Mouse (Mus musculus) MEL (cell line): ENCODE measurements around the gene Tmem104. TPM values are rescaled to one million over a fixed set of nuclear protein-coding genes. Genes with fewer than 3 reads are reported as not detected.

Experiments used
- DNase-seq: peaks from one replicate; pipeline ENCODE4 v3.0.0; 2011; ENCODE audit warnings: low read depth, low spot score
- H3K27ac ChIP-seq: 2 replicates; pipeline ENCODE4 v1.5.1; 2012; ENCODE audit warnings: low read depth, mild to moderate bottlenecking, control low read depth, low read length, moderate library complexity; ENCODE audit not compliant: control insufficient read depth
- H3K27me3 ChIP-seq, 2 experiments: fragments of 150-350 bp in 1 of 2; sonication (generic) in 1 of 2; 2 replicates each; pipeline ENCODE4 v1.6.1; 2012; ENCODE audit warnings: low read length in 2 of 2, mild to moderate bottlenecking in 2 of 2, improper control_type of control experiment in 1 of 2, moderate library complexity in 1 of 2; ENCODE audit not compliant: insufficient read depth in 2 of 2, control insufficient read depth in 1 of 2
- H3K36me3 ChIP-seq, 2 experiments: 2 replicates each; pipeline ENCODE4 v1.6.1; 2012 to 2014; ENCODE audit warnings: low read length in 2 of 2, improper control_type of control experiment in 1 of 2, inconsistent platforms in 1 of 2, mild to moderate bottlenecking in 1 of 2; ENCODE audit not compliant: insufficient read depth in 2 of 2, control insufficient read depth in 1 of 2
- H3K4me1 ChIP-seq, 2 experiments: fragments of 150-350 bp in 1 of 2; sonication (generic) in 1 of 2; 2 replicates each; pipeline ENCODE4 v1.6.1; 2012; ENCODE audit warnings: low read length in 2 of 2, improper control_type of control experiment in 1 of 2, mild to moderate bottlenecking in 1 of 2; ENCODE audit not compliant: insufficient read depth in 2 of 2, control insufficient read depth in 1 of 2
- H3K4me3 ChIP-seq, 2 experiments: fragments of 150-350 bp in 1 of 2; sonication (generic) in 1 of 2; 2 replicates each; pipeline ENCODE4 v1.5.1; 2012; ENCODE audit warnings: low read depth in 2 of 2, low read length in 2 of 2, mild to moderate bottlenecking in 2 of 2, moderate library complexity in 2 of 2, control low read depth in 1 of 2, improper control_type of control experiment in 1 of 2; ENCODE audit not compliant: control insufficient read depth in 1 of 2, insufficient read depth in 1 of 2
- H3K79me2 ChIP-seq: 2 replicates; pipeline ENCODE4 v1.6.1; 2012; ENCODE audit warnings: mild to moderate bottlenecking, low read length, moderate library complexity; ENCODE audit not compliant: control insufficient read depth, poor library complexity, insufficient read depth
- H3K9ac ChIP-seq: 2 replicates; pipeline ENCODE4 v1.6.1; 2012; ENCODE audit warnings: low read depth, mild to moderate bottlenecking, control low read depth, low read length, moderate library complexity; ENCODE audit not compliant: control insufficient read depth, poor library complexity, severe bottlenecking
- H3K9me3 ChIP-seq: fragments of 150-350 bp; sonication (generic); replicated peaks from 2 replicates; pipeline ENCODE4 v1.6.1; 2012; ENCODE audit warnings: mild to moderate bottlenecking, low read length, improper control_type of control experiment, moderate library complexity; ENCODE audit not compliant: insufficient read depth
- BHLHE40 ChIP-seq: IDR thresholded peaks from 2 replicates; pipeline ENCODE4 v1.6.1; 2012; ENCODE audit warnings: low read depth, mild to moderate bottlenecking, inconsistent platforms, low read length, improper control_type of control experiment, borderline replicate concordance
- CHD2 ChIP-seq: IDR thresholded peaks from 2 replicates; pipeline ENCODE4 v1.6.1; 2011; ENCODE audit warnings: low read length, improper control_type of control experiment
- CTCF ChIP-seq, 3 experiments: IDR thresholded peaks in 2 of 3; conservative IDR thresholded peaks in 1 of 3; 2 replicates each; pipeline ENCODE4 v1.5.1; 2011 to 2012; ENCODE audit warnings: low read length in 3 of 3, low read depth in 2 of 3, mild to moderate bottlenecking in 2 of 3, improper control_type of control experiment in 1 of 3, inconsistent platforms in 1 of 3, mixed read lengths in 1 of 3, moderate library complexity in 1 of 3; ENCODE audit not compliant: control insufficient read depth in 1 of 3, insufficient read depth in 1 of 3, poor library complexity in 1 of 3, severe bottlenecking in 1 of 3
- E2F4 ChIP-seq: IDR thresholded peaks from 2 replicates; pipeline ENCODE4 v1.6.1; 2011; ENCODE audit warnings: low read depth, low read length, improper control_type of control experiment, borderline replicate concordance
- ELF1 ChIP-seq: IDR thresholded peaks from 2 replicates; pipeline ENCODE4 v1.6.1; 2014; ENCODE audit warnings: low read depth, mild to moderate bottlenecking, inconsistent platforms, low read length, improper control_type of control experiment, moderate library complexity
- GATA1 ChIP-seq: IDR thresholded peaks from 2 replicates; pipeline ENCODE4 v1.6.1; 2011; ENCODE audit warnings: low read depth, low read length, improper control_type of control experiment
- HCFC1 ChIP-seq: IDR thresholded peaks from 2 replicates; pipeline ENCODE4 v1.6.1; 2012; ENCODE audit warnings: low read depth, mild to moderate bottlenecking, inconsistent platforms, low read length, improper control_type of control experiment, moderate library complexity
- KAT2A ChIP-seq: conservative IDR thresholded peaks from 2 replicates; pipeline ENCODE4 v1.6.1; 2012; ENCODE audit warnings: low read depth, low read length, improper control_type of control experiment, inconsistent platforms
- MAX ChIP-seq: IDR thresholded peaks from 2 replicates; pipeline ENCODE4 v1.6.1; 2011; ENCODE audit warnings: low read length, improper control_type of control experiment
- MEF2A ChIP-seq: IDR thresholded peaks from 2 replicates; pipeline ENCODE4 v1.6.1; 2014; ENCODE audit warnings: low read depth, mild to moderate bottlenecking, inconsistent platforms, low read length, improper control_type of control experiment; ENCODE audit not compliant: poor library complexity, insufficient replicate concordance, severe bottlenecking; ENCODE audit errors: extremely low read depth
- MXI1 ChIP-seq: IDR thresholded peaks from 2 replicates; pipeline ENCODE4 v1.6.1; 2011; ENCODE audit warnings: mild to moderate bottlenecking, low read depth, low read length, improper control_type of control experiment
- MYC ChIP-seq: IDR thresholded peaks from 2 replicates; pipeline ENCODE4 v1.6.1; 2011; ENCODE audit warnings: low read depth, mild to moderate bottlenecking, low read length, improper control_type of control experiment, moderate library complexity
- NRF1 ChIP-seq: IDR thresholded peaks from 2 replicates; pipeline ENCODE4 v1.6.1; 2014; ENCODE audit warnings: low read depth, mild to moderate bottlenecking, inconsistent platforms, low read length, improper control_type of control experiment, moderate library complexity; ENCODE audit not compliant: poor library complexity, insufficient read depth, severe bottlenecking
- POLR2A ChIP-seq, 2 experiments: IDR thresholded peaks; 2 replicates each; pipeline ENCODE4 v1.6.1; 2011 to 2012; ENCODE audit warnings: low read length in 2 of 2, mild to moderate bottlenecking in 2 of 2, control low read depth in 1 of 2, improper control_type of control experiment in 1 of 2, low read depth in 1 of 2, moderate library complexity in 1 of 2; ENCODE audit not compliant: control insufficient read depth in 1 of 2, insufficient read depth in 1 of 2, poor library complexity in 1 of 2
- RCOR1 ChIP-seq: IDR thresholded peaks from 2 replicates; pipeline ENCODE4 v1.6.1; 2012; ENCODE audit warnings: low read depth, mild to moderate bottlenecking, inconsistent platforms, low read length, improper control_type of control experiment
- SIN3A ChIP-seq: IDR thresholded peaks from 2 replicates; pipeline ENCODE4 v1.6.1; 2012; ENCODE audit warnings: low read length, improper control_type of control experiment, inconsistent platforms
- SMC3 ChIP-seq: IDR thresholded peaks from 2 replicates; pipeline ENCODE4 v1.6.1; 2011; ENCODE audit warnings: low read depth, low read length, improper control_type of control experiment
- TAL1 ChIP-seq: IDR thresholded peaks from 2 replicates; pipeline ENCODE4 v1.6.1; 2012; ENCODE audit warnings: mild to moderate bottlenecking, inconsistent platforms, low read length, moderate library complexity, mixed read lengths
- TBP ChIP-seq: IDR thresholded peaks from 2 replicates; pipeline ENCODE4 v1.8.0; 2011; ENCODE audit warnings: low read depth, low read length, improper control_type of control experiment
- TCF12 ChIP-seq: IDR thresholded peaks from 2 replicates; pipeline ENCODE4 v1.6.1; 2014; ENCODE audit warnings: low read depth, mild to moderate bottlenecking, inconsistent platforms, low read length, improper control_type of control experiment, moderate library complexity
- USF1 ChIP-seq: IDR thresholded peaks from 2 replicates; pipeline ENCODE4 v1.6.1; 2014; ENCODE audit warnings: low read depth, mild to moderate bottlenecking, inconsistent platforms, low read length, improper control_type of control experiment, moderate library complexity
- ZC3H11A ChIP-seq: IDR thresholded peaks from 2 replicates; pipeline ENCODE4 v1.6.1; 2012; ENCODE audit warnings: low read depth, mild to moderate bottlenecking, inconsistent platforms, low read length, improper control_type of control experiment
- ZKSCAN1 ChIP-seq: IDR thresholded peaks from 2 replicates; pipeline ENCODE4 v1.6.1; 2012; ENCODE audit warnings: low read depth, mild to moderate bottlenecking, inconsistent platforms, low read length, improper control_type of control experiment, moderate library complexity
- ZMIZ1 ChIP-seq: IDR thresholded peaks from 2 replicates; pipeline ENCODE4 v1.6.1; 2012; ENCODE audit warnings: low read depth, mild to moderate bottlenecking, inconsistent platforms, low read length, improper control_type of control experiment, moderate library complexity
- polyA plus RNA-seq, 2 experiments: library from polyadenylated mRNA; stranded (reverse) in 1 of 2; unstranded in 1 of 2; fragments of >175 nt in 1 of 2; fragments of >200 nt in 1 of 2; gene quantifications; 2 replicates each; pipeline versions ENCODE4 v1.2.1 to v1.2.4; 2012; ENCODE audit warnings: low replicate concordance in 2 of 2, low read depth in 1 of 2; ENCODE audit not compliant: insufficient read length in 2 of 2, insufficient read depth in 1 of 2, missing spikeins in 1 of 2
- total RNA-seq: library from RNA; depleted of rRNA; stranded (reverse); fragments of 300-350 nt; gene quantifications from 2 replicates; pipeline ENCODE4 v1.2.3, GENCODE M21; 2012

Gene Tmem104
- total and polyA plus RNA-seq, 3 experiments, result 21.9 to 24.8 TPM; not detected in 1

DNA sequence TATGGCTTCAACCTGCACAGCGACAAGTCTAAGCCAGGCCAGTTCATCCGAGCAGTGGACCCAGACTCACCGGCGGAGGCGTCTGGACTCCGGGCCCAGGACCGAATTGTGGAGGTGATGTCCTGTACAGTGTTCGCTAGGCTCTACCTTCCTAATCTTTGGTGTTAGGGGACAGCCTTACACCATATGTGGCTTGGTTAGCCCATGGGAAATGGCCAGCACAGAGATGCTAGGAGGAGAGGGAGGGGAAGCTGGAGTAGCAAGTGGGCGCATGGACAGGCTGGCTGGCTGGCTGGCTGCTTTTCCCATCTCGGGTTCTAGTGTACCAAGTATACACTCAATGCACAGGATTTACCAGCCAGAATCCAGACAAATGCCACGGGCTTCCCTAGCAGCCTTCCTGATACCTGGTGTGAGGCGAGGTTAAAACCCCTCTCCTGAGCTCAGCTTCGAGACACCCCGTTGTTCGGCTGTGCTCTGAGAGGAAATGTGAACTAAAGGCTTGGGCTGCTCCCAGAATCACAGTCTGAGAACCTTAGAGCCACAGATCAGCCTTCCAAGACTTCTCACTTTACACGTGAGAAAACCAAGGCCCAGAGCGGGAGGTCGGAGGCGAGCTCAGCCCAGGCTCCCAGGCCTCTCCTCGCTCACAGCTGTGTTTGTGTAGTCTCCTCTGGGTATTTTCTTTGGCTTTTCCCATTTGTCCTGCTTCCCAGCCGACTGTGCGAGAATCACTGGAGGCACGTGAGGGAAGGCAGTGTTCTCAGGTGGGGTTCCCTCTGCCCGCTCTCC lies 10.7 kb upstream of the Tmem104 start:
- TF ChIP-seq POLR2A (IDR thresholded peaks at IDR 0.05; ENCODE audit: control insufficient read depth in 1 of 2, insufficient read depth in 1 of 2, low read depth in 1 of 2, low read length in 2 of 2, poor library complexity in 1 of 2) (no peak), TAL1 (no peak), MXI1 (no peak), GATA1 (no peak), SIN3A (no peak), RCOR1 (no peak), SMC3 (no peak), NRF1 (no peak), ZKSCAN1 (no peak), ELF1 (no peak), TBP (no peak), HCFC1 (no peak), BHLHE40 (no peak), ZC3H11A (no peak)
- Histone ChIP-seq H3K4me1 (no peaks in the 10 kb centered on the region; a peak in 1 of 4 replicates), H3K36me3 (peaks cover 2 to 4% of the 10 kb centered on the region in 2 experiments; a peak in 3 of 4 replicates), H3K9me3 (no peaks in the 10 kb centered on the region), H3K9ac (no peak overlapping the region), H3K27ac (no peak overlapping the region), H3K4me3 (no peak overlapping the region), H3K79me2 (peaks cover 5% of the 10 kb centered on the region; the same call in 1 of the 2 replicates), H3K27me3 (no peaks in the 10 kb centered on the region)
- DNase-seq, result no peak

DNA sequence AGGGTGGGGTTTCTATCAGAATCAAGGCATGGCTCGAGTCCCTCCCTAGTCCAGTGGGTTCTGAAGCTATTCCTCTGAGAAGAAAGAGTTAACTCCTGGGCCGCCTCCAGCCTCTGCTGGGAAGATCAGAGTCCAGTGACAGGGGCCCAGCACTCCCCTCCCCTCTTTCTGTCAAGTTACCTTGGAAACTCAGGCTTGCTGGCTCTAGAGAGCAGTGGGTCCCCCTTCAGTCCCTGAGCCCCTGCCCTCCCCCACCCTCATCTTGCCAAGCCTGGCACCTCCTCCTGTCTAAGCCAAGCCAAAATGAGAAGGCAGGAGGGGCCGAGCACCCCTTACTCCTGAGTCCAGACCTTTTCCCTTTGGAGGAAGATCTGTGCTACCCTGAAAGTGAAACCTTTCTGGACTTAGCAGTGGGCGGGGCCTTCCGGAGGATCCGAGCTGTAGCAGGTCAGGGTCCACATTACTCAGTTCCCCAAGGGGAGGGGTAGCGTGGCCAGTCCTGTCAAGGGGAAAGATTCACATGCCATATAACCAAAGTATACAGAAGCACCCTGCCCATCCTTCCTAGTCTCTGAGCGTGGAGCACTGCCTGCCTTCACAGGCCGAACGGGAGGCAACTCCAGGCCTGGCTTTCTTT lies 9.6 kb upstream of the Tmem104 start:
- DNase-seq, result no peak
- 0 out of 2 replicates have a peak, but pooled peaks cover under 1% of the 10 kb centered on the region for H3K79me2 ChIP-seq
- no peaks in the 10 kb centered on the region for H3K4me1 ChIP-seq
- no peaks in the 10 kb centered on the region for H3K27me3 ChIP-seq
- no peak overlapping the region for H3K4me3 ChIP-seq
- no peak for TF ChIP-seq ZC3H11A
- TF ChIP-seq E2F4, result no peak
- TF ChIP-seq MEF2A, result no peak
- TF ChIP-seq RCOR1, result no peak
- no peak for TF ChIP-seq MAX
- no peak for TF ChIP-seq HCFC1
- TF ChIP-seq CHD2, result no peak
- TF ChIP-seq MYC, result no peak
- no peak for TF ChIP-seq ZMIZ1
- TF ChIP-seq CTCF (IDR thresholded peaks at IDR 0.05 in 2 of 3, conservative IDR thresholded peaks at IDR 0.05 in 1 of 3; ENCODE audit: control insufficient read depth in 1 of 3, insufficient read depth in 1 of 3, low read depth in 2 of 3, low read length in 3 of 3, poor library complexity in 1 of 3, severe bottlenecking in 1 of 3), result no peak
- no peak for TF ChIP-seq KAT2A
- no peak for TF ChIP-seq POLR2A (IDR thresholded peaks at IDR 0.05; ENCODE audit: control insufficient read depth in 1 of 2, insufficient read depth in 1 of 2, low read depth in 1 of 2, low read length in 2 of 2, poor library complexity in 1 of 2)
- TF ChIP-seq NRF1, result no peak
- no peak for TF ChIP-seq TCF12
- no peak for TF ChIP-seq ZKSCAN1
- no peak for TF ChIP-seq MXI1
- no peak for TF ChIP-seq USF1
- H3K9me3 ChIP-seq, result no peaks in the 10 kb centered on the region
- H3K27ac ChIP-seq, result no peak overlapping the region
- peaks cover under 1 to 4% of the 10 kb centered on the region in 2 experiments; a peak in 3 of 4 replicates for H3K36me3 ChIP-seq
- H3K9ac ChIP-seq, result no peak overlapping the region
